Mouse (Mus musculus): ENCODE results near the gene Swsap1. TPM values are rescaled to one million over a fixed set of nuclear protein-coding genes. Genes with fewer than 3 reads are reported as not detected.

Swsap1 gene
- 7.3 and 8.2 TPM in 2 replicates for polyA plus RNA-seq (2016; fragmentation: Nextera tagmentation; extraction: Ambion mirVana)

GRCm38 (mm10) chr9:21955570-21956281 is at the start of gene Swsap1:
TSS of gene Swsap1 (plus strand) at chr9:21955755.
- H3K27me3 ChIP-seq (ENCODE audit: low read depth, poor library complexity, severe bottlenecking), result peaks cover 25% of the 10 kb centered on the region
- DNase-seq (ENCODE audit: low spot score), result peak; percentile 93
- H3K4me1 ChIP-seq, result peaks cover 25% of the 10 kb centered on the region
- peak within 1 kb of the TSS; percentile 79 for H3K4me3 ChIP-seq
- WGBS, result under 1% methylated on average over 54 of the region's 54 CpGs
- peak within 1 kb of the TSS; percentile 95 for H3K27ac ChIP-seq
- H3K36me3 ChIP-seq, result peaks cover 16% of the 10 kb centered on the region
- H3K9me3 ChIP-seq (replicated peaks), result no peaks in the 10 kb centered on the region

GRCm38 (mm10) chr9:21908216-21908615 is 47.3 kb upstream of the Swsap1 start:
- Histone ChIP-seq H3K4me3 (no peak overlapping the region), H3K4me1 (no peaks in the 10 kb centered on the region), H3K27ac (no peak overlapping the region), H3K36me3 (no peaks in the 10 kb centered on the region), H3K9me3 (replicated peaks) (no peaks in the 10 kb centered on the region), H3K27me3 (ENCODE audit: low read depth, poor library complexity, severe bottlenecking) (0 out of 2 replicates have a peak, but pooled peaks cover under 1% of the 10 kb centered on the region)
- WGBS, result 81% methylated on average over 11 of the region's 11 CpGs
- no peak for DNase-seq (ENCODE audit: low spot score)

- no peak overlapping the region for H3K4me3 ChIP-seq
- H3K36me3 ChIP-seq, result no peaks in the 10 kb centered on the region
- no peaks in the 10 kb centered on the region for H3K4me1 ChIP-seq
- no peak overlapping the region for H3K27ac ChIP-seq
- WGBS, result 79% methylated on average over 10 of the region's 10 CpGs
- H3K27me3 ChIP-seq (ENCODE audit: low read depth, poor library complexity, severe bottlenecking), result 0 out of 2 replicates have a peak, but pooled peaks cover 5% of the 10 kb centered on the region
- no peak for DNase-seq (ENCODE audit: low spot score)
- no peaks in the 10 kb centered on the region for H3K9me3 ChIP-seq (replicated peaks)
Measured at GRCm38 (mm10) chr9:21909474-21910223, 45.9 kb upstream of the Swsap1 start.

GRCm38 (mm10) chr9:21916851-21917492 is 38.6 kb upstream of the Swsap1 start:
- no peak overlapping the region for H3K27ac ChIP-seq
- peaks cover 15% of the 10 kb centered on the region for H3K4me1 ChIP-seq
- H3K27me3 ChIP-seq (ENCODE audit: low read depth, poor library complexity, severe bottlenecking), result peaks cover 41% of the 10 kb centered on the region
- H3K4me3 ChIP-seq, result peak overlapping the region; percentile 64
- H3K9me3 ChIP-seq (replicated peaks), result no peaks in the 10 kb centered on the region
- whole genome bisulfite sequencing, result 65% methylated on average over 3 of the region's 3 CpGs
- no peak for DNase-seq (ENCODE audit: low spot score)
- no peaks in the 10 kb centered on the region for H3K36me3 ChIP-seq

- Histone ChIP-seq H3K27ac (peak overlapping the region; percentile 58), H3K4me3 (peak overlapping the region; percentile 64), H3K4me1 (peaks cover 15% of the 10 kb centered on the region), H3K36me3 (no peaks in the 10 kb centered on the region), H3K27me3 (ENCODE audit: low read depth, poor library complexity, severe bottlenecking) (peaks cover 41% of the 10 kb centered on the region), H3K9me3 (replicated peaks) (no peaks in the 10 kb centered on the region)
- peak; percentile 44 for DNase-seq (ENCODE audit: low spot score)
- 4% methylated on average over 35 of the region's 35 CpGs for WGBS
Measured at GRCm38 (mm10) chr9:21917493-21918034, 38.0 kb upstream of the Swsap1 start.

GRCm38 (mm10) chr9:21918035-21918592 is 37.4 kb upstream of the Swsap1 start, which contains the start of gene Rab3d:
TSS of gene Rab3d (minus strand) at chr9:21918192.
- Histone ChIP-seq H3K27ac (peak within 1 kb of the TSS; percentile 58), H3K36me3 (no peaks in the 10 kb centered on the region), H3K4me1 (peaks cover 15% of the 10 kb centered on the region), H3K9me3 (replicated peaks) (no peaks in the 10 kb centered on the region), H3K4me3 (peak within 1 kb of the TSS; percentile 64), H3K27me3 (ENCODE audit: low read depth, poor library complexity, severe bottlenecking) (peaks cover 41% of the 10 kb centered on the region)
- WGBS, result under 1% methylated on average over 36 of the region's 36 CpGs
- peak; percentile 97 for DNase-seq (ENCODE audit: low spot score)

GRCm38 (mm10) chr9:21918692-21919384 is 36.7 kb upstream of the Swsap1 start:
- H3K4me3 ChIP-seq, result peak overlapping the region; percentile 64
- H3K9me3 ChIP-seq (replicated peaks), result no peaks in the 10 kb centered on the region
- H3K4me1 ChIP-seq, result peaks cover 15% of the 10 kb centered on the region
- no peak overlapping the region for H3K27ac ChIP-seq
- no peak for DNase-seq (ENCODE audit: low spot score)
- H3K36me3 ChIP-seq, result no peaks in the 10 kb centered on the region
- WGBS, result 21% methylated on average over 5 of the region's 5 CpGs
- H3K27me3 ChIP-seq (ENCODE audit: low read depth, poor library complexity, severe bottlenecking), result peaks cover 41% of the 10 kb centered on the region

GRCm38 (mm10) chr9:21923036-21923435 is 32.5 kb upstream of the Swsap1 start:
- H3K27ac ChIP-seq, result no peak overlapping the region
- 88% methylated on average over 4 of the region's 4 CpGs for WGBS
- H3K36me3 ChIP-seq, result peaks cover 10% of the 10 kb centered on the region; the same call in 1 of the 2 replicates
- no peaks in the 10 kb centered on the region for H3K9me3 ChIP-seq (replicated peaks)
- no peak overlapping the region for H3K4me3 ChIP-seq
- H3K27me3 ChIP-seq (ENCODE audit: low read depth, poor library complexity, severe bottlenecking), result peaks cover 3% of the 10 kb centered on the region; the same call in 1 of the 2 replicates
- H3K4me1 ChIP-seq, result peaks cover 17% of the 10 kb centered on the region
- no peak for DNase-seq (ENCODE audit: low spot score)

- Histone ChIP-seq H3K9me3 (replicated peaks) (no peaks in the 10 kb centered on the region), H3K4me1 (peaks cover 11% of the 10 kb centered on the region), H3K4me3 (no peak overlapping the region), H3K27me3 (ENCODE audit: low read depth, poor library complexity, severe bottlenecking) (peaks cover 3% of the 10 kb centered on the region; the same call in 1 of the 2 replicates), H3K36me3 (peaks cover 10% of the 10 kb centered on the region; the same call in 1 of the 2 replicates), H3K27ac (no peak overlapping the region)
- no peak for DNase-seq (ENCODE audit: low spot score)
- 86% methylated on average over 3 of the region's 3 CpGs for WGBS
Measured at GRCm38 (mm10) chr9:21923490-21924098, 32.0 kb upstream of the Swsap1 start.

- Histone ChIP-seq H3K4me1 (peaks cover 10% of the 10 kb centered on the region), H3K4me3 (no peak overlapping the region), H3K9me3 (replicated peaks) (no peaks in the 10 kb centered on the region), H3K36me3 (peaks cover 10% of the 10 kb centered on the region; the same call in 1 of the 2 replicates), H3K27me3 (ENCODE audit: low read depth, poor library complexity, severe bottlenecking) (peaks cover 3% of the 10 kb centered on the region; the same call in 1 of the 2 replicates), H3K27ac (no peak overlapping the region)
- 90% methylated on average over 6 of the region's 6 CpGs for WGBS
- no peak for DNase-seq (ENCODE audit: low spot score)
Measured at GRCm38 (mm10) chr9:21924099-21924493, 31.5 kb upstream of the Swsap1 start.

- DNase-seq (ENCODE audit: low spot score), result no peak
- 86% methylated on average over 3 of the region's 3 CpGs for WGBS
Measured at GRCm38 (mm10) chr9:21925034-21925433, 30.5 kb upstream of the Swsap1 start.

More at GRCm38 (mm10) chr9:21925034-21925433, 30.5 kb upstream of the Swsap1 start:
- Histone ChIP-seq H3K27ac (no peak overlapping the region), H3K4me1 (peaks cover 10% of the 10 kb centered on the region), H3K4me3 (no peak overlapping the region), H3K9me3 (replicated peaks) (no peaks in the 10 kb centered on the region), H3K27me3 (ENCODE audit: low read depth, poor library complexity, severe bottlenecking) (peaks cover 3% of the 10 kb centered on the region; the same call in 1 of the 2 replicates), H3K36me3 (peaks cover 10% of the 10 kb centered on the region; the same call in 1 of the 2 replicates)
